In genomic region chr9:120492400-120493351, GRCm38 (mm10) we compare ENCODE assay signal across 8 mouse cellular contexts. TPM values are rescaled to one million over a fixed set of nuclear protein-coding genes. Genes with fewer than 3 reads are reported as not detected.
A peak's percentile ranks its signal among the peaks of the same experiment; 100 is the strongest.
DNase-seq lines count a peak whose midpoint lies in the region; ATAC-seq and TF ChIP-seq lines count a peak whose summit lies in the region.

No protein-coding gene starts in this region.

- no peaks in the 10 kb centered on the region for H3K27me3 ChIP-seq in forebrain, postnatal 0 days (ENCODE audit: insufficient read depth, low read length)
- 0 out of 2 replicates have a peak, but pooled peaks cover 4% of the 10 kb centered on the region for H3K27me3 ChIP-seq in lung, embryonic 15.5 days

- H3K36me3 ChIP-seq in ES-E14 (ENCODE audit: control insufficient read depth, insufficient read depth, low read length, poor library complexity, severe bottlenecking), result peaks cover 14% of the 10 kb centered on the region; the same call in 1 of the 2 replicates
- peaks cover 31% of the 10 kb centered on the region for H3K36me3 ChIP-seq in forebrain, postnatal 0 days (ENCODE audit: insufficient read depth)
- H3K36me3 ChIP-seq in lung, embryonic 15.5 days, result peaks cover 24% of the 10 kb centered on the region

- peak; percentile 84 for ATAC-seq in forebrain, postnatal 0 days
- peak; percentile 35 to 70; a peak in 3 of 4 replicates for ATAC-seq in hematopoietic stem cell, adult 5-6 weeks (replicated peaks in 1 of 2; ENCODE audit: insufficient read depth in 1 of 2, low FRiP score in 2 of 2, low TSS enrichment in 1 of 2, low read depth in 1 of 2, poor library complexity in 2 of 2, severe bottlenecking in 2 of 2)
- ATAC-seq in lung, embryonic 15.5 days (ENCODE audit: borderline replicate concordance, extremely low read depth, low FRiP score, low TSS enrichment), result peak; percentile 88

- in situ Hi-C loops in ES-E14 (cut with MboI; ENCODE audit: low sequenced_read_pairs in 2 of 2, unreplicated experiment in 2 of 2), result no loop called here

- no peaks in the 10 kb centered on the region; a peak in 1 of 4 replicates for H3K4me1 ChIP-seq in ES-E14 (ENCODE audit: control insufficient read depth in 2 of 2, insufficient read depth in 2 of 2, low read length in 2 of 2, poor library complexity in 1 of 2)
- H3K4me1 ChIP-seq in forebrain, postnatal 0 days (ENCODE audit: insufficient read depth), result peaks cover 6% of the 10 kb centered on the region; the same call in 1 of the 2 replicates
- peaks cover 13% of the 10 kb centered on the region for H3K4me1 ChIP-seq in lung, embryonic 15.5 days

- no peaks in the 10 kb centered on the region for H3K9me3 ChIP-seq in ES-E14 (ENCODE audit: control insufficient read depth, insufficient read depth, low read depth, low read length)
- no peaks in the 10 kb centered on the region for H3K9me3 ChIP-seq in forebrain, postnatal 0 days (ENCODE audit: low read length)
- H3K9me3 ChIP-seq in lung, embryonic 15.5 days, result no peaks in the 10 kb centered on the region

- 0 out of 2 replicates have a peak overlapping the region, but pooled peaks have one; percentile 1 for H3K27ac ChIP-seq in ES-E14 (ENCODE audit: insufficient read depth, low read depth, low read length, poor library complexity, severe bottlenecking)
- H3K27ac ChIP-seq in forebrain, postnatal 0 days (ENCODE audit: low read depth, low read length), result peak overlapping the region; percentile 94
- peak overlapping the region; percentile 90 for H3K27ac ChIP-seq in lung, embryonic 15.5 days

- peak overlapping the region; percentile 78 for H3K9ac ChIP-seq in ES-E14 (ENCODE audit: insufficient read depth, low read depth, low read length, poor library complexity, severe bottlenecking)
- peak overlapping the region; percentile 100 for H3K9ac ChIP-seq in forebrain, postnatal 0 days
- H3K9ac ChIP-seq in lung, embryonic 15.5 days, result peak overlapping the region; percentile 97

- no peak for DNase-seq in ES-E14 (ENCODE audit: low read depth, low spot score)
- peak; percentile 79 to 93 for DNase-seq in cerebellum, adult 18-20 months
- DNase-seq in forebrain, postnatal 0 days, result peak; percentile 91
- peak; percentile 42 for DNase-seq in layer of hippocampus, adult 9-10 months (ENCODE audit: low spot score)
- peak; percentile 55 for DNase-seq in ovary, adult 18-20 months (ENCODE audit: low spot score)
- DNase-seq in thymus, postnatal 0 days (ENCODE audit: low spot score), result peak; percentile 85

- peak overlapping the region; percentile 72 to 88 for H3K4me3 ChIP-seq in ES-E14 (ENCODE audit: insufficient read depth in 1 of 2, low read depth in 1 of 2, low read length in 2 of 2, poor library complexity in 1 of 2, severe bottlenecking in 1 of 2)
- peak overlapping the region; percentile 99 for H3K4me3 ChIP-seq in forebrain, postnatal 0 days (ENCODE audit: low read depth, low read length)
- peak overlapping the region; percentile 94 for H3K4me3 ChIP-seq in lung, embryonic 15.5 days

- no peak for TF ChIP-seq CTCF in forebrain, postnatal 0 days (IDR thresholded peaks at IDR 0.05; ENCODE audit: low read depth)

- WGBS in forebrain, postnatal 0 days, result 2% methylated on average over 96 of the region's 97 CpGs
- under 1% methylated on average over 95 of the region's 97 CpGs for WGBS in lung, embryonic 15.5 days

- H3K4me2 ChIP-seq in forebrain, postnatal 0 days (ENCODE audit: low read depth), result peak overlapping the region; percentile 69
- H3K4me2 ChIP-seq in lung, embryonic 15.5 days, result peak overlapping the region; percentile 81

TF ChIP-seq in ES-E14, 5 proteins besides CTCF, POLR2A, EP300 and RAD21:
- TF ChIP-seq MAFK (IDR thresholded peaks at IDR 0.05; ENCODE audit: insufficient read depth, low read depth, low read length) (no peak), HCFC1 (IDR thresholded peaks at IDR 0.05; ENCODE audit: borderline replicate concordance, insufficient read depth, low read length) (peak; percentile 72; the same call in 1 of the 2 replicates)

RNA-seq across cellular contexts. Expression of gene Eif1b, which starts 0.6 kb away (rescaled TPM):
- total RNA-seq in ES-E14 (2012; rRNA removed), result 16.6 and 24.3 TPM in 2 replicates
- 128 and 168 TPM in 2 replicates for total RNA-seq in forebrain, postnatal 0 days (2014; rRNA removed)
- polyA plus RNA-seq in forebrain, postnatal 0 days (2015; fragmentation: Nextera tagmentation; extraction: Ambion mirVana), result 507 and 639 TPM in 2 replicates
- total RNA-seq in hematopoietic stem cell, adult 5-6 weeks (2017), result 79.5 and 128 TPM in 2 replicates
- 166 and 172 TPM in 2 replicates for polyA plus RNA-seq in lung, embryonic 15.5 days (2015; fragmentation: Nextera tagmentation; extraction: Ambion mirVana)
- polyA plus RNA-seq in thymus, postnatal 0 days (2015; fragmentation: Nextera tagmentation; extraction: Ambion mirVana), result 262 and 286 TPM in 2 replicates

RNA-seq across cellular contexts. Expression of gene Entpd3, which starts 46.9 kb away (rescaled TPM):
- 0.45 and 0.53 TPM in 2 replicates for total RNA-seq in ES-E14 (2012; rRNA removed)
- total RNA-seq in forebrain, postnatal 0 days (2014; rRNA removed), result 3.6 and 5.5 TPM in 2 replicates
- polyA plus RNA-seq in forebrain, postnatal 0 days (2015; fragmentation: Nextera tagmentation; extraction: Ambion mirVana), result 3.6 and 3.7 TPM in 2 replicates
- 0.75 TPM in 1 of 2 replicates, not detected in the other for total RNA-seq in hematopoietic stem cell, adult 5-6 weeks (2017)
- 10.3 and 10.6 TPM in 2 replicates for polyA plus RNA-seq in lung, embryonic 15.5 days (2015; fragmentation: Nextera tagmentation; extraction: Ambion mirVana)
- polyA plus RNA-seq in thymus, postnatal 0 days (2015; fragmentation: Nextera tagmentation; extraction: Ambion mirVana), result 0.24 and 0.34 TPM in 2 replicates

Comparison
In these comparisons a context has a peak if more than half of its experiments do, and no peak if none do; other contexts are left out.
1. H3K27ac ChIP-seq: peak in every context shown above with its lines; median percentile 94 in forebrain, postnatal 0 days; 90 in lung, embryonic 15.5 days; 1 in ES-E14.